Mouse (Mus musculus) adrenal gland, adult (tissue): Measurements from ENCODE around the gene Armc10.
A peak's percentile ranks its signal among the peaks of the same experiment; 100 is the strongest.
"Not testable (repeated sequence)": the region's sequence is repeated elsewhere in the genome, so short reads cannot be mapped to it uniquely, and the experiment has no call there.

Experiments used
- DNase-seq, 2 experiments: peaks; one replicate each; pipeline ENCODE4 v3.0.0; 2022 to 2023; ENCODE audit warnings: low spot score in 1 of 2; ENCODE audit not compliant: inconsistent age in 2 of 2

Armc10 gene

GRCm38 (mm10) chr5:21645439-21646132, at the start of gene Armc10, which contains the start of gene Fbxl13:
TSS of gene Armc10 (plus strand) at chr5:21645813.
TSS of gene Fbxl13 (minus strand) at chr5:21645634.
- peak; percentile 90 to 95 for DNase-seq

- not testable (repeated sequence) for DNase-seq
These were observed 46.1 kb upstream of the Armc10 start for GRCm38 (mm10) chr5:21599536-21599935.

DNA sequence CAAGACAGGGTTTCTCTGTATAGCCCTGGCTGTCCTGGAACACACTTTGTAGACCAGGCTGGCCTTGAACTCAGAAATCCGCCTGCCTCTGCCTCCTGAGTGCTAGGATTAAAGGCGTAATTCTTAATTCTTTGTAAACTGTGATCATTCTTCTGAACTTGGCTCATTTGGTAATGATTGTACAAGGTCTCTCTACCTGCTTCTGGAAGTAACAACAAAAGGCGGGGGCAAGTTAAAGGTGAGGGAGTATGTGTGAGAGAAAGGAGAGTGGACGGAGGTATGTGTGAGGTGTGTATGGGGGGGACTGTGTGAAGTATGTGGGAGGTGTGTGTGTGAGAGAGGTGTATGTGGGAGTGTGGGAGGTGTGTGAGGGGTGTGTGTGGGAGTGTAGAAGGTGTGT, 45.7 kb upstream of the Armc10 start:
- DNase-seq, result no peak

- DNase-seq, result peak; percentile 20 to 79
These were observed 39.7 kb upstream of the Armc10 start for GRCm38 (mm10) chr5:21605936-21606335.

DNA sequence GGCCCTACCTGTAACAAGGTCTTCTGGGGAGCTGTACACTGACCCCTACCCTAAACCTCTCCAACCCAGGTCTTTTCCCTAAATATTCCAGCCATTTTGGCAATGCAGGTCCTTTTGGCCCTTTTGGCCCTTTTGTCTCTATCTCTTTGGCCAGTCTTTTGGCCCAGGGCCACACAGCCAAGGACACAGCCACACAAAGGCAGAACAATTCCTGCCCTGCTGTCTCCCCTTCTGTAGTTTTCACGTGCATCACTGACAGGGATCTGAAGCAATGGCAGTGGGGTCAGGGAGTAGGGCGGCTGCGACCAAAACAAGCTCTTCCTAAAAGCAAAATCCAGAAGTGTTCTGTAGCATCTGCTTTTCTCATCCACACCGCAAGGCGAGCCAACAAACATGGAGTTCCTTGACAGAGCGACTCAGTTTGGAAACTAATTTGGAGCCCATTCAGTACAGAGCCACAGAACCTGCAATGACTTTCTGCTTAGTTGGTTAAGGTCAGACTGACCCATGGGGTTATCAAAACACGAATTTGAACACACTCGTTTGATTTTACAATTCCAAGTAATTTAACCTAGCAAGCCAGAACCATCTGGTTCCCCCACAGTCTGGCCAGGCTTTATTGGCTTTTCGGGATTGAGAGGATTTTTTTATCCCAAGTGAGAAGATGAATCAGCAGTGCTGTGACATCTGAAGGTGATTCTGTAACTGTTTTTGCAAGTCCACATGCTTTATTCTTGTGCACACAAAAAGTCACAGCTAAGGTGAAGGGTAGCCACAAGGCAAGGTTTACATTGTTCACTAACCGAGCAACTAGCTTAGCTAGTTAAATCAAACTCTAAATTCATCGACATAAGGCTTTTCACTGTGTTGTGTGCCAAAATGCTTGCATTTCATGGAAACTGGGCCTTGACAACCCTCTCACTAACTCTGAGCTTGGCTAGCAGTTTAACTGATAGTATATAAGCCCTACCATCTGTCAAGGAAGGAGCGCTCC, 37.0 kb upstream of the Armc10 start:
- DNase-seq, result peak; percentile 49 to 74

DNA sequence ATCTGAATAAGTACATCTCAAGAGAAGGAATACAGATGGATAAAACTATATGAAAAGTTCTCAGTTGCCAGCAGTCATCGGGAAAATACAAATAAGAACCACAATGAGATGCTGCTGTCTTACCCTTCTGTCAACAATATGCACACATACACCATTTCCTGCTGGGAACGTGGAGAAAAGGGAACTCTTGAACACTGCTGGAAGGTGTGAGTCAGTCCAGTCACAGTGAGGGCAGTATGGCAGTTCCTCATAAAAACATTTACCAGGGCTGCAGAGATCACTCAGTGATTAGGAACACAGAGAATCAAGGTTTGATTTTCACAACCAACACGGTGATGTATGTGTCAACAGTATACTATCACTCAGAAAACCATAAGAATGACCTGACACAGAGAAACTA, 34.6 kb upstream of the Armc10 start:
- DNase-seq, result no peak

GRCm38 (mm10) chr5:21614299-21614698, 31.3 kb upstream of the Armc10 start:
- not testable (repeated sequence) for DNase-seq

- DNase-seq, result no peak
These were observed 29.1 kb upstream of the Armc10 start for GRCm38 (mm10) chr5:21616450-21617009.

DNA sequence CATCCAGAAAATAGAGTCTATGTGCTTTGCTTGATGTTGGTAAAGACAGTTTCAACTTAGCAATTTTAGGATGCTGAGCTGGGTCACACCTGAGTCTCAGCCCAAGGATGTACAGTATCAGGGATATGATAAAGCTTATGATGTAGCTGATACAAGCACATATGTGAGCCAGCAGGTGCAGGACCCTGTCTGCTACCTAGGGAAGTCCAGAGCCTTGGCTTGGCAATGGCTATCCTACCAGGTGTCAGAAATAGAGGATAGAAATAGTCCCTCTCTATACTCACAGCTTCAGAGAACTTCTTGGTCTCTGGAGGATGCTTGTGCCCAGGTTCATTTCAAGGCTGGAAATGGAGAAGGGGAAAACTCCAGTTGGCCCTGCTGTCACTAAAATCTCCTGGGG, 19.7 kb upstream of the Armc10 start:
- DNase-seq, result no peak

- peak in 1 of 2 experiments; percentile 62 for DNase-seq
These were observed 4.7 kb upstream of the Armc10 start for GRCm38 (mm10) chr5:21640961-21641360.

- no peak for DNase-seq
These were observed 2.0 kb upstream of the Armc10 start for GRCm38 (mm10) chr5:21643606-21644005.

DNA sequence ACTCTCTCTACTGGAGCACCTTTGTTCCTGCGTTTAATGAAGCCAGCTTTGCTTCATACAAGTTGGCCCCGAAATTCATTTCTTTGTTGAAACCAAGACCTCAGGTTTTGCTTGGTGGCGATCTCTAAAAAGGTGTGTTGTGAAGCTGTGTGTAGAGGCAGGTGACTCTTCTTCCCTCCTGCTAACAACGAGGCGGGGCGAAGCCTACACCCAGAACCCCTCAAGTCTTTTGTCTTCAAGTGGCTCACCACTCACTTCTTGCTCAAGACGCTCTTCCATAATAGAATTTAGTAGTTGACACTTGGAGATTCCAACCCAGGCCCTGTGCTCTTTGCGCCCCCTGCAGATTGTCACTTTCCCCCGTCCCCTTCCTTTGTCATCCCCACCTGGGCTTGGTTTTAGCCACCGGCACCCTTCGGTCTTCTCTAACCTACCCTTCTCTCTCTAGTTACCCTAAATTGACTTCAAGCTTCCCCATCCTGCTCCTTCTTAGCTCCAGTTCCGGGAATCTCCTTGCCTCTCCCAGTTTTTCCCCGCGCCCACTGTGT, 648 bp upstream of the Armc10 start:
- DNase-seq, result no peak

DNA sequence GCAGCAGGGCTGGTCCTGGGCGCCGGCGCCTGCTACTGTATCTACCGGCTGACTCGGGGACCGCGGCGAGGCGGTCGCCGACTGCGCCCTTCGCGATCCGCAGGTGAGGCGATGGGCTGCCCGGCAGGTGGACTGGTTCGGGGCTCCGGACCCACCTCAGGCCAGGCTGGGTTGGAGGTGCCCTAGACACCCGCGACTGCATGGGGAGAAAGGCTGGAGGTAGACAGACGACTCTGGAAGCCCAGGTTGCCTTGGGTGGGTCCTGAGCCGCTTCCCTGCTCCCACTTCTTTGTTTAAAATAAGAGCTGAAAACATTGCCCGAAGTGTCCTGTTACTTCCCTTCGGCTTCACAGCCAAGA, 499 bp downstream of the Armc10 start:
- DNase-seq, result no peak

- no peak for DNase-seq
These were observed 5.1 kb downstream of the Armc10 start for GRCm38 (mm10) chr5:21650736-21651135.

GRCm38 (mm10) chr5:21651885-21652612, 6.4 kb downstream of the Armc10 start:
- DNase-seq, result no peak

GRCm38 (mm10) chr5:21656912-21657311, 11.3 kb downstream of the Armc10 start:
- DNase-seq, result no peak

GRCm38 (mm10) chr5:21658038-21658437, 12.4 kb downstream of the Armc10 start:
- DNase-seq, result no peak

GRCm38 (mm10) chr5:21658623-21659395, 13.2 kb downstream of the Armc10 start:
- peak; percentile 84 to 93 for DNase-seq

- no peak for DNase-seq
These were observed 15.2 kb downstream of the Armc10 start for GRCm38 (mm10) chr5:21660850-21661249.

GRCm38 (mm10) chr5:21663081-21663480, 17.5 kb downstream of the Armc10 start:
- peak; percentile 53 to 77 for DNase-seq
